Mouse (Mus musculus) limb, embryonic 11.5 days (tissue): ENCODE data around the gene Gm9040. TPM values are rescaled to one million over a fixed set of nuclear protein-coding genes. Genes with fewer than 3 reads are reported as not detected.
"Not testable (repeated sequence)": the region's sequence is repeated elsewhere in the genome, so short reads cannot be mapped to it uniquely, and the experiment has no call there.

Experiments
- ATAC-seq: fragments of 200-750 bp; cut with Nextera tagmentation; 2 replicates; pipeline ENCODE4 v1.8.0; 2017; ENCODE audit warnings: low read depth; ENCODE audit not compliant: insufficient number of reproducible peaks, low FRiP score, low TSS enrichment
- DNase-seq: peaks from one replicate; pipeline ENCODE4 v3.0.0-alpha.2; 2015; ENCODE audit warnings: low spot score
- H3K27ac ChIP-seq: fragments of 300-500 bp; sonication (generic); replicated peaks from 2 replicates; pipeline ENCODE4 v1.5.1; 2014; ENCODE audit warnings: low read depth, mild to moderate bottlenecking, low read length
- H3K27me3 ChIP-seq: fragments of 300-500 bp; sonication (generic); 2 replicates; pipeline ENCODE4 v1.6.1; 2014; ENCODE audit warnings: mild to moderate bottlenecking, low read length, mixed read lengths; ENCODE audit not compliant: control insufficient read depth, insufficient read depth
- H3K36me3 ChIP-seq: fragments of 300-500 bp; sonication (generic); 2 replicates; pipeline ENCODE4 v1.6.1; 2014; ENCODE audit warnings: mild to moderate bottlenecking, low read length, moderate library complexity, mixed read lengths; ENCODE audit not compliant: control insufficient read depth, insufficient read depth
- H3K4me1 ChIP-seq: fragments of 300-500 bp; sonication (generic); 2 replicates; pipeline ENCODE4 v1.6.1; 2014; ENCODE audit warnings: low read length, mixed read lengths; ENCODE audit not compliant: control insufficient read depth, insufficient read depth
- H3K4me2 ChIP-seq: fragments of 300-500 bp; sonication (generic); 2 replicates; pipeline ENCODE4 v1.6.1; 2014; ENCODE audit warnings: low read depth, mild to moderate bottlenecking, moderate library complexity; ENCODE audit not compliant: severe bottlenecking
- H3K4me3 ChIP-seq: fragments of 300-500 bp; sonication (generic); 2 replicates; pipeline ENCODE4 v1.5.1; 2014; ENCODE audit warnings: low read depth, low read length
- H3K9ac ChIP-seq: fragments of 300-500 bp; sonication (generic); 2 replicates; pipeline ENCODE4 v1.6.1; 2014; ENCODE audit warnings: mild to moderate bottlenecking, low read length
- H3K9me3 ChIP-seq: fragments of 300-500 bp; sonication (generic); 2 replicates; pipeline ENCODE4 v1.6.1; 2016; ENCODE audit warnings: low read length; ENCODE audit not compliant: control insufficient read depth
- WGBS: fragments of 180-500 bp; shearing (Covaris S2); extraction: QIAGEN DNeasy Blood & Tissue Kit; methylation state at CpG from one replicate; pipeline ENCODE4 v1.1.7; 2014; 5-methylcytosine and 5-hydroxymethylcytosine counted together
- polyA plus RNA-seq: library from polyadenylated mRNA; unstranded; fragments of >200 nt; fragmentation: Nextera tagmentation; extraction: Ambion mirVana; gene quantifications from 2 replicates; pipeline ENCODE4 v1.2.1, GENCODE M21; 2014

Gm9040 gene
- polyA plus RNA-seq: 0.09 TPM in 1 of 2 replicates, not detected in the other

GRCm38 (mm10) chr10:118326869-118327268, at the start of gene Gm9040:
Gene Gm9040, minus strand, starts transcription at chr10:118326969.
- not testable (repeated sequence) for H3K4me1 ChIP-seq, H3K9ac ChIP-seq, H3K27me3 ChIP-seq, H3K27ac ChIP-seq, H3K9me3 ChIP-seq, H3K4me3 ChIP-seq, H3K36me3 ChIP-seq, H3K4me2 ChIP-seq, DNase-seq, ATAC-seq
- no CpG with 5 or more reads among the region's 11 CpGs for WGBS

GRCm38 (mm10) chr10:118370443-118370842, 43.7 kb upstream of the Gm9040 start:
- no peak overlapping the region for H3K27ac ChIP-seq
- no peak overlapping the region for H3K9ac ChIP-seq
- H3K4me2 ChIP-seq: no peak overlapping the region
- DNase-seq: peak; percentile 89
- H3K27me3 ChIP-seq: no peaks in the 10 kb centered on the region
- no peak overlapping the region for H3K4me3 ChIP-seq
- H3K4me1 ChIP-seq: no peaks in the 10 kb centered on the region
- 9% methylated on average over 10 of the region's 10 CpGs for WGBS
- ATAC-seq: peak; percentile 75; the same call in 1 of the 2 replicates
- H3K36me3 ChIP-seq: no peaks in the 10 kb centered on the region
- H3K9me3 ChIP-seq: no peaks in the 10 kb centered on the region

GRCm38 (mm10) chr10:118369518-118369917, 42.7 kb upstream of the Gm9040 start:
- Histone ChIP-seq H3K4me3 (no peak overlapping the region), H3K27me3 (no peaks in the 10 kb centered on the region), H3K9ac (no peak overlapping the region), H3K27ac (no peak overlapping the region), H3K4me1 (no peaks in the 10 kb centered on the region), H3K9me3 (no peaks in the 10 kb centered on the region), H3K36me3 (no peaks in the 10 kb centered on the region), H3K4me2 (no peak overlapping the region)
- DNase-seq (no peak), ATAC-seq (no peak)
- 88% methylated on average over 9 of the region's 9 CpGs for WGBS

- not testable (repeated sequence) for ATAC-seq, H3K27me3 ChIP-seq, H3K9me3 ChIP-seq, H3K9ac ChIP-seq, DNase-seq, H3K36me3 ChIP-seq, H3K4me3 ChIP-seq, H3K27ac ChIP-seq, H3K4me1 ChIP-seq, H3K4me2 ChIP-seq
- 88% methylated on average over 1 of the region's 11 CpGs for WGBS
Measured at GRCm38 (mm10) chr10:118354005-118354404, 27.2 kb upstream of the Gm9040 start, which contains the start of gene Gm9049. Gene Gm9049, minus strand, starts transcription at chr10:118354105.

- H3K4me1 ChIP-seq, H3K4me3 ChIP-seq, ATAC-seq, H3K36me3 ChIP-seq, H3K9me3 ChIP-seq, H3K27ac ChIP-seq, H3K4me2 ChIP-seq, DNase-seq, H3K9ac ChIP-seq, H3K27me3 ChIP-seq: not testable (repeated sequence)
- no CpG with 5 or more reads among the region's 14 CpGs for WGBS
Measured at GRCm38 (mm10) chr10:118348579-118348978, 21.8 kb upstream of the Gm9040 start, which contains the start of gene Gm9048. Gene Gm9048, minus strand, starts transcription at chr10:118348679.

GRCm38 (mm10) chr10:118343155-118343554, 16.4 kb upstream of the Gm9040 start, which contains the start of gene Gm9046:
Gene Gm9046, minus strand, starts transcription at chr10:118343255.
- H3K4me1 ChIP-seq, DNase-seq, H3K36me3 ChIP-seq, H3K27ac ChIP-seq, H3K9ac ChIP-seq, ATAC-seq, H3K27me3 ChIP-seq, H3K4me2 ChIP-seq, H3K4me3 ChIP-seq, H3K9me3 ChIP-seq: not testable (repeated sequence)
- WGBS: no CpG with 5 or more reads among the region's 14 CpGs

GRCm38 (mm10) chr10:118337731-118338130, 11.0 kb upstream of the Gm9040 start, which contains the start of gene Gm9045:
Gene Gm9045, minus strand, starts transcription at chr10:118337831.
- ATAC-seq, H3K4me1 ChIP-seq, H3K4me2 ChIP-seq, DNase-seq, H3K9ac ChIP-seq, H3K27me3 ChIP-seq, H3K36me3 ChIP-seq, H3K27ac ChIP-seq, H3K9me3 ChIP-seq, H3K4me3 ChIP-seq: not testable (repeated sequence)
- no CpG with 5 or more reads among the region's 14 CpGs for WGBS

GRCm38 (mm10) chr10:118332308-118332707, 5.5 kb upstream of the Gm9040 start, which contains the start of gene Gm9044:
Gene Gm9044, minus strand, starts transcription at chr10:118332408.
- H3K27me3 ChIP-seq, H3K9me3 ChIP-seq, H3K9ac ChIP-seq, H3K36me3 ChIP-seq, H3K4me3 ChIP-seq, DNase-seq, H3K4me2 ChIP-seq, ATAC-seq, H3K4me1 ChIP-seq, H3K27ac ChIP-seq: not testable (repeated sequence)
- WGBS: no CpG with 5 or more reads among the region's 14 CpGs

- H3K27ac ChIP-seq: no peak overlapping the region
- no peak for DNase-seq
- H3K4me2 ChIP-seq: no peak overlapping the region
- H3K4me3 ChIP-seq: no peak overlapping the region
- H3K4me1 ChIP-seq: no peaks in the 10 kb centered on the region
- ATAC-seq: no peak
- H3K36me3 ChIP-seq: no peaks in the 10 kb centered on the region
- WGBS: 88% methylated on average over 8 of the region's 8 CpGs
- H3K9ac ChIP-seq: no peak overlapping the region
- H3K27me3 ChIP-seq: no peaks in the 10 kb centered on the region
- no peaks in the 10 kb centered on the region for H3K9me3 ChIP-seq
Measured at GRCm38 (mm10) chr10:118319024-118319423, 7.7 kb downstream of the Gm9040 start.
